46 mouse cellular contexts compared by ENCODE assay signal in genomic region chr19:12613646-12614045, GRCm38 (mm10). TPM values are rescaled to one million over a fixed set of nuclear protein-coding genes. Genes with fewer than 3 reads are reported as not detected.
"Had no signal": no experiment of that assay in that cellular context is flagged by ENCODE, and none has a peak within 500 bp of the region (broad histone marks: within the 10 kb centered on the region; RNA-seq: fewer than 3 reads in every experiment).

No protein-coding gene starts in this region.

- DNase-seq: left cerebral cortex, postnatal 4 days; liver; liver, embryonic 13.5 days; liver, postnatal 0 days; lung, adult 18-20 months; lung, adult 2 months; lung, embryonic 14.5 days; lung, postnatal 10 days; lung, postnatal 14 days; lung, postnatal 36 days; lung, postnatal 4 days; midbrain, embryonic 14.5 days had no signal

- H3K9ac ChIP-seq: limb, embryonic 12.5 days; limb, embryonic 13.5 days; limb, embryonic 15.5 days; liver, embryonic 12.5 days; liver, embryonic 13.5 days; liver, embryonic 14.5 days; liver, embryonic 15.5 days; liver, postnatal 0 days; lung, embryonic 14.5 days; lung, embryonic 15.5 days; midbrain, embryonic 12.5 days; midbrain, embryonic 13.5 days; midbrain, embryonic 15.5 days; neural tube, embryonic 12.5 days had no signal

- H3K36me3 ChIP-seq: limb, embryonic 10.5 days; limb, embryonic 12.5 days; limb, embryonic 13.5 days; limb, embryonic 15.5 days; liver, embryonic 12.5 days; liver, embryonic 13.5 days; liver, embryonic 15.5 days; lung, embryonic 15.5 days; midbrain, embryonic 10.5 days; midbrain, embryonic 12.5 days; midbrain, embryonic 13.5 days; midbrain, embryonic 15.5 days; neural tube, embryonic 12.5 days had no signal

- H3K27ac ChIP-seq: limb, embryonic 10.5 days; limb, embryonic 12.5 days; limb, embryonic 13.5 days; limb, embryonic 15.5 days; liver, embryonic 12.5 days; liver, embryonic 13.5 days; liver, embryonic 14.5 days; liver, embryonic 15.5 days; lung, embryonic 15.5 days; macrophage; midbrain, embryonic 10.5 days; midbrain, embryonic 12.5 days; midbrain, embryonic 13.5 days; midbrain, embryonic 15.5 days; neural tube, embryonic 12.5 days had no signal

- H3K4me1 ChIP-seq: limb, embryonic 10.5 days; limb, embryonic 12.5 days; limb, embryonic 13.5 days; limb, embryonic 15.5 days; liver, embryonic 12.5 days; liver, embryonic 13.5 days; liver, embryonic 15.5 days; lung, embryonic 15.5 days; megakaryocyte, embryonic 14.5 days; midbrain, embryonic 10.5 days; midbrain, embryonic 12.5 days; midbrain, embryonic 13.5 days; midbrain, embryonic 15.5 days; neural tube, embryonic 12.5 days had no signal

- H3K4me2 ChIP-seq: limb, embryonic 12.5 days; limb, embryonic 13.5 days; limb, embryonic 15.5 days; liver, embryonic 12.5 days; liver, embryonic 13.5 days; liver, embryonic 15.5 days; lung, embryonic 14.5 days; lung, embryonic 15.5 days; midbrain, embryonic 11.5 days; midbrain, embryonic 12.5 days; midbrain, embryonic 13.5 days; midbrain, embryonic 15.5 days; neural tube, embryonic 12.5 days had no signal

- ATAC-seq: liver, embryonic 12.5 days; liver, postnatal 0 days; lung, postnatal 0 days; midbrain, embryonic 13.5 days; midbrain, embryonic 15.5 days; midbrain, embryonic 16.5 days had no signal

- H3K4me3 ChIP-seq: limb, embryonic 10.5 days; limb, embryonic 12.5 days; limb, embryonic 13.5 days; limb, embryonic 15.5 days; liver, embryonic 12.5 days; liver, embryonic 13.5 days; liver, embryonic 15.5 days; lung, embryonic 15.5 days; megakaryocyte, embryonic 14.5 days; midbrain, embryonic 10.5 days; midbrain, embryonic 12.5 days; midbrain, embryonic 13.5 days; midbrain, embryonic 15.5 days; myocyte; neural tube, embryonic 12.5 days had no signal

- H3K9me3 ChIP-seq: limb, embryonic 10.5 days; limb, embryonic 12.5 days; limb, embryonic 13.5 days; limb, embryonic 15.5 days; liver, embryonic 12.5 days; liver, embryonic 13.5 days; liver, embryonic 15.5 days; lung, embryonic 15.5 days; megakaryocyte, embryonic 14.5 days; midbrain, embryonic 10.5 days; midbrain, embryonic 12.5 days; midbrain, embryonic 13.5 days; midbrain, embryonic 15.5 days; neural tube, embryonic 12.5 days had no signal

- H3K27me3 ChIP-seq: limb, embryonic 12.5 days; limb, embryonic 13.5 days; limb, embryonic 15.5 days; liver, embryonic 12.5 days; liver, embryonic 13.5 days; liver, embryonic 15.5 days; lung, embryonic 15.5 days; megakaryocyte, embryonic 14.5 days; midbrain, embryonic 12.5 days; midbrain, embryonic 13.5 days; midbrain, embryonic 15.5 days; neural tube, embryonic 12.5 days had no signal

RNA-seq across cellular contexts. Expression of gene Gm4952, which starts 13.9 kb away (rescaled TPM):
- total RNA-seq: left cerebral cortex, postnatal 10 days; left cerebral cortex, postnatal 36 days; megakaryocyte progenitor cell, adult 5-6 weeks; megakaryocyte, adult 5-6 weeks; megakaryocyte-erythroid progenitor cell, adult 5-6 weeks; monocyte, adult 5-6 weeks had no signal
- polyA plus RNA-seq: limb, embryonic 10.5 days; limb, embryonic 11.5 days; limb, embryonic 12.5 days; limb, embryonic 15.5 days; lung, adult 2 months; lung, embryonic 14.5 days; lung, postnatal 0 days; macrophage; midbrain, embryonic 10.5 days; midbrain, embryonic 11.5 days; midbrain, embryonic 12.5 days; midbrain, embryonic 13.5 days; midbrain, embryonic 16.5 days; myocyte; neural tube, embryonic 11.5 days; neural tube, embryonic 12.5 days had no signal

RNA-seq across cellular contexts. Expression of gene Glyat, which starts 19.5 kb away (rescaled TPM):
- total RNA-seq: left cerebral cortex, adult 8-10 months; left cerebral cortex, postnatal 10 days; left cerebral cortex, postnatal 14 days; left cerebral cortex, postnatal 25 days; left cerebral cortex, postnatal 36 days; left cerebral cortex, postnatal 4 days; megakaryocyte progenitor cell, adult 5-6 weeks; megakaryocyte, adult 5-6 weeks; megakaryocyte-erythroid progenitor cell, adult 5-6 weeks; midbrain, postnatal 0 days; monocyte, adult 5-6 weeks had no signal
- polyA plus RNA-seq: limb, embryonic 10.5 days; limb, embryonic 11.5 days; limb, embryonic 12.5 days; limb, embryonic 13.5 days; limb, embryonic 15.5 days; liver, embryonic 12.5 days; lung, adult 2 months; lung, embryonic 14.5 days; lung, embryonic 15.5 days; lung, embryonic 16.5 days; lung, postnatal 0 days; macrophage; midbrain, embryonic 10.5 days; midbrain, embryonic 11.5 days; midbrain, embryonic 12.5 days; midbrain, embryonic 13.5 days; midbrain, embryonic 14.5 days; midbrain, embryonic 15.5 days; midbrain, embryonic 16.5 days; midbrain, postnatal 0 days; myocyte; neural tube, embryonic 11.5 days; neural tube, embryonic 12.5 days had no signal

RNA-seq across cellular contexts. Expression of gene Olfr1442, which starts 56.6 kb away (rescaled TPM):
- total RNA-seq: left cerebral cortex, adult 8-10 months; left cerebral cortex, postnatal 10 days; left cerebral cortex, postnatal 14 days; left cerebral cortex, postnatal 25 days; left cerebral cortex, postnatal 36 days; left cerebral cortex, postnatal 4 days; megakaryocyte progenitor cell, adult 5-6 weeks; megakaryocyte, adult 5-6 weeks; megakaryocyte-erythroid progenitor cell, adult 5-6 weeks; midbrain, postnatal 0 days; monocyte, adult 5-6 weeks had no signal
- polyA plus RNA-seq: limb, embryonic 10.5 days; limb, embryonic 11.5 days; limb, embryonic 12.5 days; limb, embryonic 13.5 days; limb, embryonic 14.5 days; limb, embryonic 15.5 days; liver, embryonic 12.5 days; liver, embryonic 13.5 days; liver, embryonic 14.5 days; liver, embryonic 15.5 days; liver, embryonic 16.5 days; liver, postnatal 0 days; lung, adult 2 months; lung, embryonic 14.5 days; lung, embryonic 15.5 days; lung, embryonic 16.5 days; lung, postnatal 0 days; macrophage; midbrain, embryonic 10.5 days; midbrain, embryonic 11.5 days; midbrain, embryonic 12.5 days; midbrain, embryonic 13.5 days; midbrain, embryonic 14.5 days; midbrain, embryonic 15.5 days; midbrain, embryonic 16.5 days; midbrain, postnatal 0 days; myocyte; neural tube, embryonic 11.5 days; neural tube, embryonic 12.5 days had no signal
